Mouse (Mus musculus) c-Kit-positive CD71-negative TER-119-negative erythroid progenitor cells, embryonic 14.5 days (primary cell): ENCODE measurements around the gene Lgals2.

ENCODE experiments used
- DNase-seq: peaks from one replicate; pipeline ENCODE4 v3.0.0-alpha.2; 2013; ENCODE audit warnings: low read depth

Lgals2 gene

GRCm38 (mm10) chr15:78815314-78816073 lies 39.8 kb downstream of the Lgals2 start:
- DNase-seq: no peak

- no peak for DNase-seq
Measured at GRCm38 (mm10) chr15:78813603-78814002, 41.7 kb downstream of the Lgals2 start.

GRCm38 (mm10) chr15:78810146-78810545 lies 45.2 kb downstream of the Lgals2 start:
- no peak for DNase-seq

GRCm38 (mm10) chr15:78809739-78810138 lies 45.6 kb downstream of the Lgals2 start:
- no peak for DNase-seq

- no peak for DNase-seq
Measured at GRCm38 (mm10) chr15:78808980-78809379, 46.3 kb downstream of the Lgals2 start.

- DNase-seq: no peak
Measured at GRCm38 (mm10) chr15:78807141-78807540, 48.2 kb downstream of the Lgals2 start.

- no peak for DNase-seq
Measured at GRCm38 (mm10) chr15:78806614-78807013, 48.7 kb downstream of the Lgals2 start.

- DNase-seq: no peak
Measured at GRCm38 (mm10) chr15:78805351-78805750, 50.0 kb downstream of the Lgals2 start.

GRCm38 (mm10) chr15:78804326-78804725 lies 51.0 kb downstream of the Lgals2 start:
- no peak for DNase-seq

- no peak for DNase-seq
Measured at GRCm38 (mm10) chr15:78803499-78803900, 51.8 kb downstream of the Lgals2 start.

- no peak for DNase-seq
Measured at GRCm38 (mm10) chr15:78802776-78803391, 52.4 kb downstream of the Lgals2 start, which contains the start of gene Card10. Card10 (minus strand) TSS chr15:78803042.

GRCm38 (mm10) chr15:78801971-78802741 lies 53.2 kb downstream of the Lgals2 start:
- DNase-seq: no peak

GRCm38 (mm10) chr15:78801571-78801970 lies 53.8 kb downstream of the Lgals2 start:
- DNase-seq: no peak
